Mouse (Mus musculus): ENCODE results near the gene Kifc5b. TPM values are rescaled to one million over a fixed set of nuclear protein-coding genes. Genes with fewer than 3 reads are reported as not detected.
"Not testable (repeated sequence)": the region's sequence is repeated elsewhere in the genome, so short reads cannot be mapped to it uniquely, and the experiment has no call there.

Gene Kifc5b
- polyA plus RNA-seq, 2 experiments, result 2.7 to 13.8 TPM

DNA sequence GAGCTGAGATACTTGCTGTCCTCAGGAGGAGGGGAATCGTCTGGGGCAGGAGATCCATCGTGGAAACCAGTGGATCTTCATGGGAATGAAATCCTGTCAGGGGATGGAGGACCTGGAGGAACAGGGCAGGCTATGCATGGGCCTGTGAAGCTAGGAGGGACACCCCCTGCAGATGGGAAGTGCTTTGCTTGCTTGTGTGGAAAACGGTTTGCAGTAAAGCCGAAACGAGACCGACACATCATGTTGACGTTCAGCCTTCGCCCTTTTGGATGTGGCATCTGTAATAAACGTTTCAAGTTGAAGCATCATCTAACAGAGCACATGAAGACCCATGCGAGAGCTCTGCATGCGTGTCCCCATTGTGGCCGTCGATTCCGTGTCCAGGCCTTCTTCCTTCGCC is 57.7 kb downstream of the Kifc5b start:
- Histone ChIP-seq H3K4me2 (ENCODE audit: low read depth) (peak overlapping the region; percentile 84), H3K9ac (replicated peaks) (no peak overlapping the region)

DNA sequence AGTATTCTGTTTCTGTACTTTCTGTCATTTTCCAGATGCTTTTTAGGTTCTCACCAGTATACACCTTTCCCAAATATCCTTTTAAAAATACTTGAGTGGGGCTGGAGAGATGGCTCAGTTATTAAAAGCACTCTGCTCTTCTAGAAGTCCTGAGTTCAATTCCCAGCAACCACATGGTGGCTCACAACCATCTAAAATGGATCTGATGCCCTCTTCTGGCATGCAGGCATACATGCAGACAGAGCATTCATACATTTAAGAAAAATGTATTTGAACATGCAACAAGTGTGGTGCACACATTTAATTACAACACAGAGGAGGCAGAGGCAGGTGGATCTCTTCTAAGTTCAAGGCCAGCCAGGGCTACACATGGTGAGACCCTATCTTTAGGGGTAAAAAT is 58.5 kb downstream of the Kifc5b start:
- Histone ChIP-seq H3K9ac (replicated peaks) (no peak overlapping the region), H3K27ac (no peak overlapping the region), H3K4me2 (ENCODE audit: low read depth) (no peak overlapping the region), H3K4me1 (replicated peaks; ENCODE audit: control insufficient read depth in 2 of 2, insufficient read depth in 2 of 2, low read length in 1 of 2) (peaks cover 7 to 8% of the 10 kb centered on the region in 2 experiments), H3K4me3 (ENCODE audit: insufficient read depth in 1 of 2, low read depth in 2 of 2, low read length in 2 of 2) (no peak overlapping the region), H3K36me3 (replicated peaks; ENCODE audit: control insufficient read depth, insufficient read depth, low read depth) (peaks cover 13% of the 10 kb centered on the region), H3K9me3 (ENCODE audit: control insufficient read depth, low read length) (no peaks in the 10 kb centered on the region), H3K27me3 (ENCODE audit: control insufficient read depth, insufficient read depth, low read length) (no peaks in the 10 kb centered on the region)
- peak; percentile 54 for TF ChIP-seq CTCF (IDR thresholded peaks at IDR 0.05; ENCODE audit: low read depth)
- no peak for TF ChIP-seq EP300 (IDR thresholded peaks at IDR 0.05; ENCODE audit: low read depth)
- no peak for ATAC-seq (ENCODE audit: insufficient read depth)
- no peak for DNase-seq (ENCODE audit: low read depth in 3 of 3, low spot score in 3 of 3)

More for the DNA sequence above, 57.7 kb downstream of the Kifc5b start:
- no peaks in the 10 kb centered on the region for H3K9me3 ChIP-seq (ENCODE audit: control insufficient read depth, low read length)
- H3K4me3 ChIP-seq (ENCODE audit: insufficient read depth in 1 of 2, low read depth in 2 of 2, low read length in 2 of 2), result no peak overlapping the region
- H3K27me3 ChIP-seq (ENCODE audit: control insufficient read depth, insufficient read depth, low read length), result no peaks in the 10 kb centered on the region
- ATAC-seq (ENCODE audit: insufficient read depth), result no peak
- no peak for TF ChIP-seq CTCF (IDR thresholded peaks at IDR 0.05; ENCODE audit: low read depth)
- TF ChIP-seq EP300 (IDR thresholded peaks at IDR 0.05; ENCODE audit: low read depth), result no peak
- H3K36me3 ChIP-seq (replicated peaks; ENCODE audit: control insufficient read depth, insufficient read depth, low read depth), result peaks cover 13% of the 10 kb centered on the region
- H3K27ac ChIP-seq, result no peak overlapping the region
- no peak for DNase-seq (ENCODE audit: low read depth in 3 of 3, low spot score in 3 of 3)
- 82% methylated on average over 15 of the region's 15 CpGs for WGBS (ENCODE audit: insufficient replicate concordance)
- peaks cover 7 to 8% of the 10 kb centered on the region in 2 experiments for H3K4me1 ChIP-seq (replicated peaks; ENCODE audit: control insufficient read depth in 2 of 2, insufficient read depth in 2 of 2, low read length in 1 of 2)

DNA sequence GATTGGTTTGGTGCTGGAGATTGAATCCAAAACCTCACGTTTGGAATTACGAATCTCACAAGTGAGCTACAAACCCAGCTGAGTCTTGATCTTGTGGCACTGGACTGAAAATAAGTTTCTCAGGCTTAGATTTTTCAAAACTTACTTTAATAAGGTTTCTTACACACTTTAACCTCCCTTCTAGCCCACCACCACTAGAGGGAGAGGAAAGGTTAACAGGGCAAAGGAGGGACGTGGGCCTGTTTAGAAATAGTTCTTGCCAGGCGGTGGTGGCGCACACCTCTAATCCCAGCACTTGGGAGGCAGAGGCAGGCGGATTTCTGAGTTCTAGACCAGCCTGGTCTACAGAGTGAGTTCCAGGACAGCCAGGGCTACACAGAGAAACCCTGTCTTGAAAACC is 60.5 kb downstream of the Kifc5b start:
- H3K4me1 ChIP-seq (replicated peaks; ENCODE audit: control insufficient read depth in 2 of 2, insufficient read depth in 2 of 2, low read length in 1 of 2); H3K9ac ChIP-seq (replicated peaks); ATAC-seq (ENCODE audit: insufficient read depth); H3K4me2 ChIP-seq (ENCODE audit: low read depth); H3K27ac ChIP-seq; H3K4me3 ChIP-seq (ENCODE audit: insufficient read depth in 1 of 2, low read depth in 2 of 2, low read length in 2 of 2); H3K9me3 ChIP-seq (ENCODE audit: control insufficient read depth, low read length); H3K27me3 ChIP-seq (ENCODE audit: control insufficient read depth, insufficient read depth, low read length); DNase-seq (ENCODE audit: low read depth in 3 of 3, low spot score in 3 of 3): not testable (repeated sequence)
- peak; percentile 17; the same call in 1 of the 2 replicates for TF ChIP-seq CTCF (IDR thresholded peaks at IDR 0.05; ENCODE audit: low read depth)
- WGBS (ENCODE audit: insufficient replicate concordance), result 76% methylated on average over 6 of the region's 6 CpGs
- H3K36me3 ChIP-seq (replicated peaks; ENCODE audit: control insufficient read depth, insufficient read depth, low read depth), result peaks cover 13% of the 10 kb centered on the region

DNA sequence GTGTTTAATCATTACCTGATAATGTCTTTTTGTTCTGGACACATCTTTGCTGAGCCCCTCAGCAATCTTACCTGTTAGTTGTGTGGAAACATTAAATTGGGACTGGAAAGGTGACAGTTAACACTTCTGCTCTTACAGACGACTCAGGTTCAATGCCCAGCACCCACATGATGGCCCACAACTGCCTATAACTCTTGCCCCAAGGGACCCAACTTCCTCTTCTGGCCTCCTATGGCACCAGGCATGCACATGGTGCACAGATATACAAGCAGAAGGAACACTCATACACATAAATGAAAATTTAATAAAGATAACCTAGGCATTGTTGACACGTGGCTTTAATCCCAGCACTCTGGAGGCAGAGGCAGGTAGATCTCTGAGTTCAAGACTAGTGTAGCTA is 62.5 kb downstream of the Kifc5b start:
- no peaks in the 10 kb centered on the region; a peak in 1 of 4 replicates for H3K4me1 ChIP-seq (replicated peaks; ENCODE audit: control insufficient read depth in 2 of 2, insufficient read depth in 2 of 2, low read length in 1 of 2)
- no peak for TF ChIP-seq EP300 (IDR thresholded peaks at IDR 0.05; ENCODE audit: low read depth)
- no peak for TF ChIP-seq CTCF (IDR thresholded peaks at IDR 0.05; ENCODE audit: low read depth)
- no peak overlapping the region for H3K27ac ChIP-seq
- ATAC-seq (ENCODE audit: insufficient read depth) (no peak), DNase-seq (ENCODE audit: low read depth in 3 of 3, low spot score in 3 of 3) (no peak)
- no peak overlapping the region for H3K4me2 ChIP-seq (ENCODE audit: low read depth)
- no peak overlapping the region for H3K9ac ChIP-seq (replicated peaks)
- no peaks in the 10 kb centered on the region for H3K27me3 ChIP-seq (ENCODE audit: control insufficient read depth, insufficient read depth, low read length)
- H3K9me3 ChIP-seq (ENCODE audit: control insufficient read depth, low read length), result no peaks in the 10 kb centered on the region
- H3K36me3 ChIP-seq (replicated peaks; ENCODE audit: control insufficient read depth, insufficient read depth, low read depth), result peaks cover 13% of the 10 kb centered on the region
- H3K4me3 ChIP-seq (ENCODE audit: insufficient read depth in 1 of 2, low read depth in 2 of 2, low read length in 2 of 2), result no peak overlapping the region
- 48% methylated on average over 2 of the region's 2 CpGs for WGBS (ENCODE audit: insufficient replicate concordance)

DNA sequence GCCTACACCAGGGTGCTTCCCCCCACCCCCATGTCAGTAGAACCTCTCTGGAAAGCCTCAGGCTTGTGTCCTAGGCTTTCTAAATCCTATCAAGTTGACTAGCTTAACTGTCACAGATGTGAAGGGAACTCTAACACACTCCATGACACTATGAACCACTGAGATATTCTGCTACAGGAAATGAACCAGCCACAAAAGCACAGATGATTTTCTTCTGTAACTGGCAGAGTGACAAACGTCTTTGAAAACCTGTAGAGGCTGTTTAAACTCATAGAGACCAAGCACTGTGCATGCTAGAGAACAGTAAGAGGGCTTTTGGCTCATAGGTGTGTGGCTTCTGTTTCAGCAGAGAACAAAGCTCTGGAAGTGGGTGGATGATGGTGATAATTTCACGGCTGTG is 64.2 kb downstream of the Kifc5b start:
- 13% methylated on average over 2 of the region's 2 CpGs for WGBS (ENCODE audit: insufficient replicate concordance)

More for the DNA sequence above, 64.2 kb downstream of the Kifc5b start:
- no peak overlapping the region for H3K4me2 ChIP-seq (ENCODE audit: low read depth)
- no peak overlapping the region for H3K27ac ChIP-seq
- DNase-seq (ENCODE audit: low read depth in 3 of 3, low spot score in 3 of 3) (no peak), ATAC-seq (ENCODE audit: insufficient read depth) (no peak)
- TF ChIP-seq EP300 (IDR thresholded peaks at IDR 0.05; ENCODE audit: low read depth) (no peak), CTCF (IDR thresholded peaks at IDR 0.05; ENCODE audit: low read depth) (no peak)
- no peaks in the 10 kb centered on the region for H3K4me1 ChIP-seq (replicated peaks; ENCODE audit: control insufficient read depth in 2 of 2, insufficient read depth in 2 of 2, low read length in 1 of 2)
- H3K9me3 ChIP-seq (ENCODE audit: control insufficient read depth, low read length), result no peaks in the 10 kb centered on the region
- peaks cover 10% of the 10 kb centered on the region for H3K36me3 ChIP-seq (replicated peaks; ENCODE audit: control insufficient read depth, insufficient read depth, low read depth)
- no peaks in the 10 kb centered on the region for H3K27me3 ChIP-seq (ENCODE audit: control insufficient read depth, insufficient read depth, low read length)
- H3K4me3 ChIP-seq (ENCODE audit: insufficient read depth in 1 of 2, low read depth in 2 of 2, low read length in 2 of 2), result no peak overlapping the region
- H3K9ac ChIP-seq (replicated peaks), result no peak overlapping the region

Small RNA genes lying within 50 kb of the gene (microRNA-seq; reads per million reads assigned to microRNA genes)
- gene Gm27775 (not detected), gene Mir3083 (not detected), gene Mir6968 (not detected)

Other genes with a start within 250 kb of the Kifc5b start
- gene Crebrf, start 201.4 kb upstream of the Kifc5b start, polyA plus RNA-seq (2012; rRNA removed), result 1.2 and 1.3 TPM in 2 replicates
- 2.8 and 3.2 TPM in 2 replicates for gene Crebrf, start 201.4 kb upstream of the Kifc5b start, polyA plus RNA-seq (2014; fragmentation: Nextera tagmentation; extraction: Ambion mirVana)
- 10.5 and 13.7 TPM in 2 replicates for gene Bnip1, start 136.0 kb upstream of the Kifc5b start, polyA plus RNA-seq (2012; rRNA removed)
- gene Bnip1, start 136.0 kb upstream of the Kifc5b start, polyA plus RNA-seq (2014; fragmentation: Nextera tagmentation; extraction: Ambion mirVana), result 15.0 and 18.8 TPM in 2 replicates
- gene Nkx2-5, start 72.1 kb upstream of the Kifc5b start, polyA plus RNA-seq (2012; rRNA removed), result not detected in 2 replicates
- not detected in 2 replicates for gene Nkx2-5, start 72.1 kb upstream of the Kifc5b start, polyA plus RNA-seq (2014; fragmentation: Nextera tagmentation; extraction: Ambion mirVana)
- gene Phf1, start 16.0 kb downstream of the Kifc5b start, polyA plus RNA-seq (2012; rRNA removed), result 6.3 and 6.4 TPM in 2 replicates
- 0.94 and 1.7 TPM in 2 replicates for gene Phf1, start 16.0 kb downstream of the Kifc5b start, polyA plus RNA-seq (2014; fragmentation: Nextera tagmentation; extraction: Ambion mirVana)
- gene Cuta, start 22.5 kb downstream of the Kifc5b start, polyA plus RNA-seq (2012; rRNA removed), result 53.0 and 53.5 TPM in 2 replicates
- gene Cuta, start 22.5 kb downstream of the Kifc5b start, polyA plus RNA-seq (2014; fragmentation: Nextera tagmentation; extraction: Ambion mirVana), result 82.5 and 86.8 TPM in 2 replicates
- 3.4 TPM in 2 replicates for gene Syngap1, start 24.2 kb downstream of the Kifc5b start, polyA plus RNA-seq (2012; rRNA removed)
- 0.08 and 0.13 TPM in 2 replicates for gene Syngap1, start 24.2 kb downstream of the Kifc5b start, polyA plus RNA-seq (2014; fragmentation: Nextera tagmentation; extraction: Ambion mirVana)
- 3.1 and 4.0 TPM in 2 replicates for gene Zbtb9, start 56.1 kb downstream of the Kifc5b start, polyA plus RNA-seq (2012; rRNA removed)
- gene Zbtb9, start 56.1 kb downstream of the Kifc5b start, polyA plus RNA-seq (2014; fragmentation: Nextera tagmentation; extraction: Ambion mirVana), result 2.6 and 3.4 TPM in 2 replicates
- 16.1 and 17.3 TPM in 2 replicates for gene Bak1, start 111.9 kb downstream of the Kifc5b start, polyA plus RNA-seq (2012; rRNA removed)
- 5.4 and 5.8 TPM in 2 replicates for gene Bak1, start 111.9 kb downstream of the Kifc5b start, polyA plus RNA-seq (2014; fragmentation: Nextera tagmentation; extraction: Ambion mirVana)
- 0.96 and 1.00 TPM in 2 replicates for gene Itpr3, start 140.2 kb downstream of the Kifc5b start, polyA plus RNA-seq (2012; rRNA removed)
- 0.53 and 0.75 TPM in 2 replicates for gene Itpr3, start 140.2 kb downstream of the Kifc5b start, polyA plus RNA-seq (2014; fragmentation: Nextera tagmentation; extraction: Ambion mirVana)
- 73.6 and 129 TPM in 2 replicates for gene Uqcc2, start 216.8 kb downstream of the Kifc5b start, polyA plus RNA-seq (2012; rRNA removed)
- 204 and 208 TPM in 2 replicates for gene Uqcc2, start 216.8 kb downstream of the Kifc5b start, polyA plus RNA-seq (2014; fragmentation: Nextera tagmentation; extraction: Ambion mirVana)

Measured in liver, embryonic 14.5 days (tissue).